Mouse (Mus musculus) olfactory bulb, adult 2 months (tissue): ENCODE data around the gene Tnfsf10. TPM values are rescaled to one million over a fixed set of nuclear protein-coding genes. Genes with fewer than 3 reads are reported as not detected.

ENCODE experiments used
- H3K27ac ChIP-seq: fragments of 200-500 bp; 2 replicates; pipeline ENCODE4 v1.5.1; 2012; ENCODE audit warnings: low read depth, low read length; ENCODE audit not compliant: insufficient read depth
- H3K4me1 ChIP-seq: fragments of 200-500 bp; 2 replicates; pipeline ENCODE4 v1.6.1; 2012; ENCODE audit warnings: low read length; ENCODE audit not compliant: control insufficient read depth, insufficient read depth
- H3K4me3 ChIP-seq: fragments of 200-500 bp; 2 replicates; pipeline ENCODE4 v1.5.1; 2012; ENCODE audit warnings: mild to moderate bottlenecking, low read depth, low read length, moderate library complexity; ENCODE audit not compliant: insufficient read depth
- CTCF ChIP-seq: fragments of 200-500 bp; IDR thresholded peaks from 2 replicates; pipeline ENCODE4 v1.5.1; 2012; ENCODE audit warnings: low read depth, mild to moderate bottlenecking, low read length, moderate library complexity; ENCODE audit not compliant: insufficient read depth
- POLR2A ChIP-seq: fragments of 200-500 bp; IDR thresholded peaks from 2 replicates; pipeline ENCODE4 v1.6.1; 2012; ENCODE audit warnings: mild to moderate bottlenecking, low read depth, low read length, moderate library complexity; ENCODE audit not compliant: insufficient read depth
- WGBS: fragments of 180-500 bp; shearing (Covaris S2); methylation state at CpG from one replicate; pipeline ENCODE4 v1.1.7; 2018; 5-methylcytosine and 5-hydroxymethylcytosine counted together
- polyA plus RNA-seq: library from polyadenylated mRNA; stranded (reverse); fragments of >200 nt; gene quantifications from 2 replicates; pipeline ENCODE4 v1.2.4, GENCODE M21; 2012; ENCODE audit warnings: low replicate concordance; ENCODE audit not compliant: missing spikeins, insufficient read depth, insufficient read length

The Tnfsf10 gene
- polyA plus RNA-seq, 1 experiment = not detected

DNA sequence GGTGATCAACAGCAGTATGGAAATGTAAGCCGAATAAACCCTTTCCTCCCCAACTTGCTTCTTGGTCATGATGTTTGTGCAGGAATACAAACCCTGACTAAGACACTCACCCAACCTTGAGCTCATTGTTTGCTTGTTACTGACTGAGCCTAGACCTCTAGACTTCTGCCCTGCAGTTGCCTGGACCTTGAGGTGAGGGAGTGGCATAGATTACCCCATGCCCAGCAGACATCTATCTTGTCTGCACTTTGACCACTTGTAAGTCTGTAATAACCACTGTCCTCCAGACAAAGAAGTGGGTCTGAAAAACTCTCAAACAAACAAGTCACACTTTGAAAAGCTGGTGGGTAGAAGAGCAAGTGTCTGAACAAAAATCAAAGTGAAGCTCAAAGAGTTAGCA is 2.8 kb downstream of the Tnfsf10 start:
- H3K4me1 ChIP-seq = peaks cover 6% of the 10 kb centered on the region
- TF ChIP-seq CTCF = no peak
- no peak for TF ChIP-seq POLR2A
- 100% methylated on average over 1 of the region's 1 CpGs for WGBS

DNA sequence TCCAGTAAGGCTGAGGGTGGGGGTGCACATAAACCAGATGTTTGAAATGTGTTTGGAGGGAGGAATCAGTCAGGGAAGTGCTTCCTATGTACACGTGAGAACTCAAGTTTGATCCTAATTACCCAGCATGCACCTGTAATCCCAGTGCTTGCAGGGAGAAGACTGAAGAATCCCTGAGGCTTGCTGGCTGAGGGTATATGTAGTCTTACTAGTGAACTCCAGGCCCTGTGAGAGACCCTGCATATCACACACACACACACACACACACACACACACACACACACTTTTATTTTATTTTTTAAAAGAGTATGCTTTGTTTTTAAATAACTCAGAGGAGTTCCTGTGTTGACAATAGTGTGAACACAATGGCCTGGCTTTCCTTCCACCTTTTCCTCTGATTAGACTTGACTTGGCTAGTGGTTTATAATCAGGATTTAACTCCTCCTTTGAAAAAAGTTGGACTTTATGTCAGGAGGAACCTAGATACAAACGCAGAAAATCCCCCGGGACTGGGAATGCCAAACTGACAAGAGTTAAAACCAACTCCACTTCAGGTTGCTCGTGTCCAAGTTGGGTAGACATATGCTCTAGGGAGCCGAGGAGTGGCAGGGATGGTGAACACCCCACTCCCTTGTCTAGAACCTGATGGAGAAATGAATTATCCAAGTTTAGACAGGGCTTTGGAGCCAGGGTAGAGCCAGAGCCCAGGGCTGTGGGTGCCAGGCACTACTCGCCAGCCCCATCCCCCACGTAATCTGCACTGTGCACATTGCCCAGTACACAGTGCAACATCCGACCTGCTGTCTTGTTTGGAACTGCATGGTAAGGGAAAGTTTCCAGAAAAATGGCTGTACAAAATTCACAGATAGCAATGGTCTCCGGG is 4.0 kb downstream of the Tnfsf10 start:
- Histone ChIP-seq H3K27ac (no peak overlapping the region), H3K4me1 (peaks cover 6% of the 10 kb centered on the region), H3K4me3 (no peak overlapping the region)
- TF ChIP-seq POLR2A (no peak), CTCF (no peak)
- WGBS = 81% methylated on average over 9 of the region's 9 CpGs

More for the DNA sequence above, 2.8 kb downstream of the Tnfsf10 start:
- Histone ChIP-seq H3K4me3 (no peak overlapping the region), H3K27ac (no peak overlapping the region)

DNA sequence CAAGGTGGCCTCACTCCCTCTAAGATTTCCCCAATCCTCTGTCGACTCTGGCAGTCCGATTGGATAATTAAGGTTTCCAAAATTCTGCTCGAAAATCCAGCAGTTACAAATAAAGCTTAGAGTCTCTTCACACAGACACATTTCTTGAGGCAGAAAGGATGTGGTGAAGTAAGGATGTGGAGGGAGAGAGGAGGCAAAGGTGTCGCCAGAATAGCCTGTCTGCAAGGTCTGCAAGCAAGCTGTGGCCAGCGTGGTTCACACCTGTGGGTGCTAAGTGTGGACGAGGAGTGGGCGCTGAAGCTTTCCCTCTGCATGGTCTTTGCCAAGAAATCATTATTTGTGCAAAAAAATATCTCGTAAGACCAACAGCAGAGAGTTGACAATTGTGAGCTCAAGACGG is 5.8 kb downstream of the Tnfsf10 start:
- Histone ChIP-seq H3K27ac (no peak overlapping the region), H3K4me1 (no peaks in the 10 kb centered on the region), H3K4me3 (no peak overlapping the region)
- WGBS = 67% methylated on average over 9 of the region's 9 CpGs
- TF ChIP-seq POLR2A = no peak

GRCm38 (mm10) chr3:27323551-27323950 is 6.7 kb downstream of the Tnfsf10 start:
- 71% methylated on average over 5 of the region's 5 CpGs for WGBS

DNA sequence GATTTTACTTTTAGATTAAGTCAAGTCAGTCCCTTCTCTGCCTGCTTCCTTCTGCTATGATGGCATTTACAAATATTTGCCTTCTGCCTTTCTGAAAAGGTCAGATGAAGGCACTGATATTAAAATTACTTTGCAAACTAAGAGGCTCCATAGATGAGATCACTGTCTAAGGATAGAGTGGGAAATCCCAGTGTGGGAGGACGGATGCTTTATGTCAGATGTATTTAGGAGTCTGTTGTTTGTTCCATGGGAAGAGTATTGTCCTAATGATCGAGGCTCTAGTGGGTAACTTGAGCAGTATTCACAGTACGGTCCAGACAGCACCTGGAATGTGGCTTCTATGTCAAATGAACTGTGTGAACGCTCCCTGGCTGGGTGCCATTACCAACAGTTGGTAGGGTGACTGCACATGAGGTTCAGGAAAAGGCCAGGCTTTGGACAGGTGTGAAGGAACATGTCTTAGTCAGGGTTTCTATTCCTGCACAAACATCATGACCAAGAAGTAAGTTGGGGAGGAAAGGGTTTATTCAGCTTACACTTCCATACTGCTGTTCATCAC is 9.9 kb downstream of the Tnfsf10 start:
- WGBS = 71% methylated on average over 4 of the region's 4 CpGs
- Histone ChIP-seq H3K27ac (no peak overlapping the region), H3K4me1 (no peaks in the 10 kb centered on the region), H3K4me3 (no peak overlapping the region)
- no peak for TF ChIP-seq POLR2A
- TF ChIP-seq CTCF = no peak

More at GRCm38 (mm10) chr3:27323551-27323950, 6.7 kb downstream of the Tnfsf10 start:
- Histone ChIP-seq H3K4me1 (no peaks in the 10 kb centered on the region), H3K27ac (no peak overlapping the region), H3K4me3 (no peak overlapping the region)
- TF ChIP-seq CTCF (no peak), POLR2A (no peak)

GRCm38 (mm10) chr3:27330706-27331105 is 13.9 kb downstream of the Tnfsf10 start:
- TF ChIP-seq POLR2A = no peak
- TF ChIP-seq CTCF = no peak
- Histone ChIP-seq H3K4me1 (no peaks in the 10 kb centered on the region), H3K27ac (no peak overlapping the region), H3K4me3 (no peak overlapping the region)
- WGBS = 89% methylated on average over 5 of the region's 5 CpGs

DNA sequence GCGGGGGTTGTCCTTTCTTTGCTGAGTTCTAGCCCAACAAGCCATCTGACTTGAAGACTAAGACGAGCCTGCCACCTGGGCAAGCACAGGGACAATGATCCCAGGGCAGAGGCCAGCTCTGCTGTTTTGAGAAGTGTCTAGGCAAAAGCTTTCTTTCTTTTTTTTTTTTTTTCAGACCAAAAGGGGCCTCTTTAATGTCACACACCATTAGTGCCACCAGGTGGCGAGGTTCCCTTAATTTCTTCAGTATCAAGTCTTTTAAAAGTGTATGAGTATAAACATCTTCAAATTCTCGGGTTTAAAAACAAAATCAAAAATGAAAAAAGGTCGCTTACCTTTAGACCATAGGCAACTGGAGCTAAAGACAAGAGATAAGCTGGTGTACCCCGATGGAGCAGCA is 21.6 kb downstream of the Tnfsf10 start:
- TF ChIP-seq POLR2A = no peak
- TF ChIP-seq CTCF = no peak
- WGBS = 38% methylated on average over 6 of the region's 6 CpGs
- Histone ChIP-seq H3K4me3 (no peak overlapping the region), H3K4me1 (0 out of 2 replicates have a peak, but pooled peaks cover 3% of the 10 kb centered on the region), H3K27ac (no peak overlapping the region)

- no peak overlapping the region for H3K27ac ChIP-seq
- no peak for TF ChIP-seq CTCF
- TF ChIP-seq POLR2A = no peak
- no peak overlapping the region for H3K4me3 ChIP-seq
- 81% methylated on average over 3 of the region's 3 CpGs for WGBS
- H3K4me1 ChIP-seq = 0 out of 2 replicates have a peak, but pooled peaks cover 3% of the 10 kb centered on the region
Observed at GRCm38 (mm10) chr3:27338887-27339286, 22.1 kb downstream of the Tnfsf10 start.

DNA sequence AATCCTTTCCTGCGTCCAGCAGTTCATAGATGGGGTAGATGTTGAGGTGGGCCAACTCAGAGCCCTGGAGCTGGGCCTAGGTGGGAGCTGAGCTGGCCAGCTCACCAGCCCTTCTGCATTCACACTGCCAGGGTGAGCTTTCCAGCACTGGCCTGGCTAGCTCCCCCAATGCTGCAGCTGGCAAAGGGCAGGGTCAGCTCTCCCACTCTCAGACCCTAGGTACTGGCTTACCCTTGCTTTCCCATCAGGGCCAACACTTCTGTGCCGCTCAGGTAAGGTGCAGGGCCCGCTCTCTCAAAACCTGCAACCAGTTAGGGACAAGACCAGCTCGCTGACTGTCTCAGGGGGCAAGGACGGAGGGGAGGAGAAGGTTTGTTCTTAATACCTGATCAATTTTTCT is 23.9 kb downstream of the Tnfsf10 start:
- no peak for TF ChIP-seq CTCF
- TF ChIP-seq POLR2A = no peak
- WGBS = 93% methylated on average over 5 of the region's 5 CpGs
- H3K4me1 ChIP-seq = 0 out of 2 replicates have a peak, but pooled peaks cover 3% of the 10 kb centered on the region
- H3K4me3 ChIP-seq = no peak overlapping the region
- no peak overlapping the region for H3K27ac ChIP-seq

DNA sequence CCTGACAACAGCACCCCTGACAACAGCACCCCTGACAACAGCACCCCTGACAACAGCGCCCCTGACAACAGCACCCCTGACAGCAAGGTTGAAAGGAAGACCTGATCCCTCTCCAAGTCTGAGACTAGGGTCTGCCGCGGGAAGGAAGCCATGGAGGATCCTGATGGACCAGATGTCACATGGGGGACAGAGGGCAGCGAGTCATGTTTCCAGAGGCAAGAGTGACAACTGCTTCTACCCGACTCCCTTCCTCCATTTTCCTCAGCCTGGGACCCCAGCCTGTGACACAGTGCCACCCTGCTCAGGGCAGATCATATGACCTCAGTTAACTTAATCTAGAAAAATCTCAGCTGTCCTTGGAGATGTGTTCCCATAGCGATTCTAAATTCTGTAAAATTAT is 25.6 kb downstream of the Tnfsf10 start:
- Histone ChIP-seq H3K27ac (no peak overlapping the region), H3K4me1 (0 out of 2 replicates have a peak, but pooled peaks cover 3% of the 10 kb centered on the region), H3K4me3 (no peak overlapping the region)
- no peak for TF ChIP-seq CTCF
- no peak for TF ChIP-seq POLR2A
- WGBS = 71% methylated on average over 6 of the region's 6 CpGs
